Mouse (Mus musculus) mouse embryonic stem cell (cell line): Measurements from ENCODE around the gene Gm12184.
"Not testable (repeated sequence)": the region's sequence is repeated elsewhere in the genome, so short reads cannot be mapped to it uniquely, and the experiment has no call there.

Source experiments
- in situ Hi-C, 2 experiments: fragments of 300-500 bp; cut with MboI; formaldehyde crosslinking; loops; 1 replicate in 1 of 2; 3 replicates in 1 of 2; pipeline ENCODE4 v1.14.3; 2019 to 2020; ENCODE audit warnings: low sequenced_read_pairs in 2 of 2, low pct_unique_long_range_greater_than_20kb in 1 of 2, mixed read lengths in 1 of 2; ENCODE audit not compliant: unreplicated experiment in 1 of 2

Gm12184 gene

GRCm38 (mm10) chr11:48809434-48809830 is 17.0 kb downstream of the Gm12184 start:
- in situ Hi-C loops = no loop called here

- in situ Hi-C loops = no loop called here
Measured at GRCm38 (mm10) chr11:48808737-48809433, 17.6 kb downstream of the Gm12184 start.

GRCm38 (mm10) chr11:48808304-48808646 is 18.2 kb downstream of the Gm12184 start:
- in situ Hi-C loops = no loop called here

GRCm38 (mm10) chr11:48807563-48808303 is 18.7 kb downstream of the Gm12184 start:
- in situ Hi-C loops = no loop called here

- in situ Hi-C loops = no loop called here
Measured at GRCm38 (mm10) chr11:48806856-48807562, 19.4 kb downstream of the Gm12184 start.

GRCm38 (mm10) chr11:48804922-48805321 is 21.5 kb downstream of the Gm12184 start:
- in situ Hi-C loops = no loop called here

GRCm38 (mm10) chr11:48803988-48804387 is 22.5 kb downstream of the Gm12184 start:
- in situ Hi-C loops = no loop called here

- in situ Hi-C loops = no loop called here
Measured at GRCm38 (mm10) chr11:48801831-48802772, 24.4 kb downstream of the Gm12184 start.

GRCm38 (mm10) chr11:48799921-48800701 is 26.3 kb downstream of the Gm12184 start, which contains the start of gene Rack1:
TSS of gene Rack1 (plus strand) at chr11:48800332.
- in situ Hi-C loops = no loop called here

GRCm38 (mm10) chr11:48798984-48799920 is 27.2 kb downstream of the Gm12184 start:
- in situ Hi-C loops = no loop called here

- in situ Hi-C loops = no loop called here
Measured at GRCm38 (mm10) chr11:48798308-48798707, 28.1 kb downstream of the Gm12184 start.

- in situ Hi-C loops = no loop called here
Measured at GRCm38 (mm10) chr11:48797287-48797686, 29.2 kb downstream of the Gm12184 start.

- in situ Hi-C loops = no loop called here
Measured at GRCm38 (mm10) chr11:48796290-48796689, 30.2 kb downstream of the Gm12184 start.

- in situ Hi-C loops = no loop called here
Measured at GRCm38 (mm10) chr11:48795221-48795620, 31.2 kb downstream of the Gm12184 start.

- in situ Hi-C loops = no loop called here
Measured at GRCm38 (mm10) chr11:48793184-48793583, 33.3 kb downstream of the Gm12184 start.

GRCm38 (mm10) chr11:48791894-48792293 is 34.6 kb downstream of the Gm12184 start:
- in situ Hi-C loops = not testable (repeated sequence)

GRCm38 (mm10) chr11:48790946-48791345 is 35.5 kb downstream of the Gm12184 start:
- in situ Hi-C loops = no loop called here
